Mouse (Mus musculus): ENCODE measurements around the gene Fam155a. TPM values are rescaled to one million over a fixed set of nuclear protein-coding genes. Genes with fewer than 3 reads are reported as not detected.

Fam155a gene
- polyA plus RNA-seq, 2 experiments: 1.1 to 2.1 TPM

DNA sequence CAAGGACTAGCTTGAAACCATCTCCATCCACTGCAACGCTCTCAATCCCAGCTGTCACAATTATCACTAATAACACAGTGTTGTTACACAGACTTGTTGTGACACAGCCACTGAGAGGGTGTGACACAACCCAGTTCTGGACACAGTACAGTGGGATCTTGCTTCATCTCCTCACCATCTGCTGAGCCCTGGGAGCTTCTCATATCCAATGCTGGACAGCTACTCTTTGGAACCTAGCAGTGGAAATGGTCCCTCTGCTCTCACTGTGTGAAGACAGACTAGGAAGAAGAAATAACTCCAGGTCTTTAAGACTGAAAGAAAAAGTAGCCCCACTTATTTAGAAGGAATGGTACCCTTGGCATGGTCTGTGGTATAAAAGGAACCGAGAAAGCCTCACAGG is 310.3 kb downstream of the Fam155a start:
- Histone ChIP-seq H3K4me2 (replicated peaks; ENCODE audit: low read depth, low read length, severe bottlenecking) (no peak overlapping the region), H3K27me3 (ENCODE audit: control insufficient read depth, insufficient read depth, low read length) (no peaks in the 10 kb centered on the region), H3K36me3 (ENCODE audit: control insufficient read depth, insufficient read depth, low read length) (no peaks in the 10 kb centered on the region), H3K4me3 (replicated peaks; ENCODE audit: low read length) (no peak overlapping the region), H3K9me3 (ENCODE audit: control insufficient read depth, low read length) (no peaks in the 10 kb centered on the region), H3K27ac (replicated peaks; ENCODE audit: low read depth, low read length) (no peak overlapping the region), H3K9ac (ENCODE audit: low read depth, low read length, severe bottlenecking) (no peak overlapping the region), H3K4me1 (ENCODE audit: control insufficient read depth, insufficient read depth, low read length) (no peaks in the 10 kb centered on the region)
- 68% methylated on average over 2 of the region's 2 CpGs for whole genome bisulfite sequencing
- TF ChIP-seq POLR2A (IDR thresholded peaks at IDR 0.05; ENCODE audit: borderline replicate concordance, extremely low read depth, insufficient read depth, insufficient read length): no peak
- ATAC-seq (ENCODE audit: low FRiP score, low read depth) (no peak), DNase-seq (ENCODE audit: low spot score) (no peak)

GRCm38 (mm10) chr8:9458614-9459013 is 312.3 kb downstream of the Fam155a start:
- ATAC-seq (ENCODE audit: low FRiP score, low read depth) (no peak), DNase-seq (ENCODE audit: low spot score) (no peak)
- H3K4me3 ChIP-seq (replicated peaks; ENCODE audit: low read length): no peak overlapping the region
- WGBS: 42% methylated on average over 11 of the region's 11 CpGs
- no peaks in the 10 kb centered on the region for H3K36me3 ChIP-seq (ENCODE audit: control insufficient read depth, insufficient read depth, low read length)
- no peak overlapping the region for H3K27ac ChIP-seq (replicated peaks; ENCODE audit: low read depth, low read length)
- no peaks in the 10 kb centered on the region for H3K9me3 ChIP-seq (ENCODE audit: control insufficient read depth, low read length)
- H3K27me3 ChIP-seq (ENCODE audit: control insufficient read depth, insufficient read depth, low read length): no peaks in the 10 kb centered on the region
- TF ChIP-seq POLR2A (IDR thresholded peaks at IDR 0.05; ENCODE audit: borderline replicate concordance, extremely low read depth, insufficient read depth, insufficient read length): no peak
- H3K4me2 ChIP-seq (replicated peaks; ENCODE audit: low read depth, low read length, severe bottlenecking): no peak overlapping the region
- H3K9ac ChIP-seq (ENCODE audit: low read depth, low read length, severe bottlenecking): no peak overlapping the region
- H3K4me1 ChIP-seq (ENCODE audit: control insufficient read depth, insufficient read depth, low read length): no peaks in the 10 kb centered on the region

DNA sequence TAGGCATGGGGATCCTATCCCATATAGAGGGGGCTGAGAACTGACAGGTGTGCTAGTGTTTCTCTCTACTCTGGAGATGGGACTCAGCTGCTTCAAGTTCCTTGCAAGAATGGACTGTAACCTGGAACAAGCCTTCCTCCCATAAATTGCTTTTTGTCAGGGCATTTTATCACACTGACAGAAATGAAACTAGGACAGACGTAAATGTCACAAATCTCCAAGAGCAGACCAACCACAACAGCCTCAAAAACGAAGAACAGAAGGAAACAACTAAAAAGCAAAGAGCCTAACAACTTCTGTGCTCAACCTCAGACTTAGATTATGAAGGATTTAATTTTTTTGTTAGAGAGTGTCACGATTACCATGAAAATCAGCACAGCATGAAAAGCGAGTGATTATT is 315.8 kb downstream of the Fam155a start:
- Histone ChIP-seq H3K27ac (replicated peaks; ENCODE audit: low read depth, low read length) (no peak overlapping the region), H3K4me1 (ENCODE audit: control insufficient read depth, insufficient read depth, low read length) (no peaks in the 10 kb centered on the region), H3K9me3 (ENCODE audit: control insufficient read depth, low read length) (no peaks in the 10 kb centered on the region), H3K27me3 (ENCODE audit: control insufficient read depth, insufficient read depth, low read length) (no peaks in the 10 kb centered on the region), H3K36me3 (ENCODE audit: control insufficient read depth, insufficient read depth, low read length) (no peaks in the 10 kb centered on the region), H3K4me3 (replicated peaks; ENCODE audit: low read length) (no peak overlapping the region), H3K4me2 (replicated peaks; ENCODE audit: low read depth, low read length, severe bottlenecking) (no peak overlapping the region), H3K9ac (ENCODE audit: low read depth, low read length, severe bottlenecking) (no peak overlapping the region)
- TF ChIP-seq POLR2A (IDR thresholded peaks at IDR 0.05; ENCODE audit: borderline replicate concordance, extremely low read depth, insufficient read depth, insufficient read length): no peak
- ATAC-seq (ENCODE audit: low FRiP score, low read depth) (no peak), DNase-seq (ENCODE audit: low spot score) (no peak)
- WGBS: 67% methylated on average over 4 of the region's 4 CpGs

GRCm38 (mm10) chr8:9453742-9454141 is 317.2 kb downstream of the Fam155a start:
- H3K4me3 ChIP-seq (replicated peaks; ENCODE audit: low read length): no peak overlapping the region
- H3K4me2 ChIP-seq (replicated peaks; ENCODE audit: low read depth, low read length, severe bottlenecking): no peak overlapping the region
- ATAC-seq (ENCODE audit: low FRiP score, low read depth) (no peak), DNase-seq (ENCODE audit: low spot score) (no peak)
- TF ChIP-seq POLR2A (IDR thresholded peaks at IDR 0.05; ENCODE audit: borderline replicate concordance, extremely low read depth, insufficient read depth, insufficient read length): no peak
- 90% methylated on average over 5 of the region's 5 CpGs for WGBS
- no peaks in the 10 kb centered on the region for H3K36me3 ChIP-seq (ENCODE audit: control insufficient read depth, insufficient read depth, low read length)
- H3K9me3 ChIP-seq (ENCODE audit: control insufficient read depth, low read length): no peaks in the 10 kb centered on the region
- no peak overlapping the region for H3K27ac ChIP-seq (replicated peaks; ENCODE audit: low read depth, low read length)
- no peak overlapping the region for H3K9ac ChIP-seq (ENCODE audit: low read depth, low read length, severe bottlenecking)
- H3K4me1 ChIP-seq (ENCODE audit: control insufficient read depth, insufficient read depth, low read length): no peaks in the 10 kb centered on the region
- no peaks in the 10 kb centered on the region for H3K27me3 ChIP-seq (ENCODE audit: control insufficient read depth, insufficient read depth, low read length)

GRCm38 (mm10) chr8:9451543-9451942 is 319.4 kb downstream of the Fam155a start:
- Histone ChIP-seq H3K27me3 (ENCODE audit: control insufficient read depth, insufficient read depth, low read length) (no peaks in the 10 kb centered on the region), H3K4me3 (replicated peaks; ENCODE audit: low read length) (no peak overlapping the region), H3K9me3 (ENCODE audit: control insufficient read depth, low read length) (no peaks in the 10 kb centered on the region), H3K27ac (replicated peaks; ENCODE audit: low read depth, low read length) (no peak overlapping the region), H3K4me2 (replicated peaks; ENCODE audit: low read depth, low read length, severe bottlenecking) (no peak overlapping the region), H3K36me3 (ENCODE audit: control insufficient read depth, insufficient read depth, low read length) (no peaks in the 10 kb centered on the region), H3K9ac (ENCODE audit: low read depth, low read length, severe bottlenecking) (no peak overlapping the region), H3K4me1 (ENCODE audit: control insufficient read depth, insufficient read depth, low read length) (no peaks in the 10 kb centered on the region)
- TF ChIP-seq POLR2A (IDR thresholded peaks at IDR 0.05; ENCODE audit: borderline replicate concordance, extremely low read depth, insufficient read depth, insufficient read length): no peak
- DNase-seq (ENCODE audit: low spot score) (no peak), ATAC-seq (ENCODE audit: low FRiP score, low read depth) (no peak)
- WGBS: 58% methylated on average over 4 of the region's 4 CpGs

DNA sequence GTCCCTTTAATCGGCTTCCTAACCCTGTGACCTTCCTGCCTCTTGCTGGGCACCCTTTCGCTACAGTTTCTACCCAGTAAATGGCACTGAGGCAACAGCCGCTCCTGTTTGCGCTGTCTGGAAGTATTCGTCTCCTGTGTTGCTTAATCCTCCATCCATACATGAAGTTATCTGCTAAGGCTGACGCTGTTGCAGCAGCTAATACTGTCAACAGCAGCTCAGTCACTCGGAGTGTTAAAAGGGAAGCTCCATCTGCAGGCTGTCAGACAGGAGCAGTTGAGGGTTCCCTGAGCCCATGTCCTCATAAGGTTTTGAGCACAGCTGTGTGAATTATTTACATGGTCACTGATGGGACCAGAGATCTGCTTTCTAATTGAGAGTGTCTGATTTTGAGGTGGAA is 322.3 kb downstream of the Fam155a start:
- DNase-seq (ENCODE audit: low spot score) (no peak), ATAC-seq (ENCODE audit: low FRiP score, low read depth) (no peak)
- 66% methylated on average over 7 of the region's 7 CpGs for WGBS

More for the DNA sequence above, 322.3 kb downstream of the Fam155a start:
- H3K4me1 ChIP-seq (ENCODE audit: control insufficient read depth, insufficient read depth, low read length): no peaks in the 10 kb centered on the region
- no peaks in the 10 kb centered on the region for H3K9me3 ChIP-seq (ENCODE audit: control insufficient read depth, low read length)
- no peak overlapping the region for H3K9ac ChIP-seq (ENCODE audit: low read depth, low read length, severe bottlenecking)
- no peak overlapping the region for H3K4me2 ChIP-seq (replicated peaks; ENCODE audit: low read depth, low read length, severe bottlenecking)
- H3K36me3 ChIP-seq (ENCODE audit: control insufficient read depth, insufficient read depth, low read length): no peaks in the 10 kb centered on the region
- no peak overlapping the region for H3K27ac ChIP-seq (replicated peaks; ENCODE audit: low read depth, low read length)
- no peaks in the 10 kb centered on the region for H3K27me3 ChIP-seq (ENCODE audit: control insufficient read depth, insufficient read depth, low read length)
- TF ChIP-seq POLR2A (IDR thresholded peaks at IDR 0.05; ENCODE audit: borderline replicate concordance, extremely low read depth, insufficient read depth, insufficient read length): no peak
- H3K4me3 ChIP-seq (replicated peaks; ENCODE audit: low read length): no peak overlapping the region
